Mouse (Mus musculus): ENCODE measurements at regions not wholly inside any gene's neighbourhood (a gene's known extent, or its start where the extent isn't known, plus 50 kb on each side); places are given as distances from the start of the nearest gene placed in this dataset.

DNA sequence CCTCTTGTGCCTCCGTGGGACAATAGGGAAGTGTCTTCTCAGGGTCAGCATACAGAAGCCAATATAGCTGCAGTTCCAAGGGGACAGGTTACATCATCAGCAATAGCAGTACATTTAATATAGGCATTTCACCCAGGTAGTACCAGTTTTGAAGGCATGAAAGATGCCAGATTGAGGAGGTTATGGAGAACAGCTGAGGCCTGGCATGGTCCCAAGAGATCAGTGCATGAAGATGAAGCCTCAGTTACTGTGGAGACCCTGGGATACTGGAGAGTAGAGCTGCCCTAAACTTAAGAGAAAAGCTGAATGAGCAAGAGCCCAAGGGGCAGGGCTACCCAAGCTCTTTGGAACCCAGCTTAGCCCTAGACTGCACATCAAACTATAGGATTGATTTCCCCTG is 94.1 kb upstream of the Adcy1 start:
- TF ChIP-seq POLR2A (IDR thresholded peaks at IDR 0.05; ENCODE audit: extremely low read depth, insufficient read depth, low read length) (no peak), CTCF (IDR thresholded peaks at IDR 0.05; ENCODE audit: low read depth, low read length) (no peak)
